Mouse (Mus musculus) thymus, postnatal 10 days (tissue): ENCODE results near the gene Clk3.

Experiments used
- DNase-seq, 2 experiments: peaks; one replicate each; pipeline ENCODE4 v3.0.0; 2021; ENCODE audit warnings: low spot score in 2 of 2

The Clk3 gene

GRCm38 (mm10) chr9:57723796-57724195, 41.9 kb downstream of the Clk3 start:
- no peak for DNase-seq

- DNase-seq = no peak
These were observed 42.3 kb downstream of the Clk3 start for GRCm38 (mm10) chr9:57723315-57723715.

GRCm38 (mm10) chr9:57722371-57722770, 43.3 kb downstream of the Clk3 start:
- no peak for DNase-seq

GRCm38 (mm10) chr9:57720736-57721135, 44.9 kb downstream of the Clk3 start:
- no peak for DNase-seq

- DNase-seq = no peak
These were observed 47.3 kb downstream of the Clk3 start for GRCm38 (mm10) chr9:57718408-57718807.

- DNase-seq = no peak
These were observed 53.5 kb downstream of the Clk3 start for GRCm38 (mm10) chr9:57712194-57712593.

GRCm38 (mm10) chr9:57710214-57710613, 55.4 kb downstream of the Clk3 start:
- DNase-seq = peak; percentile 22 to 26

GRCm38 (mm10) chr9:57708720-57709274, 56.9 kb downstream of the Clk3 start:
- DNase-seq = peak; percentile 31 to 50

GRCm38 (mm10) chr9:57708068-57708719, 57.5 kb downstream of the Clk3 start, which contains the start of gene Edc3:
Edc3 (plus strand) TSS chr9:57708540.
- DNase-seq = peak; percentile 86 to 93

GRCm38 (mm10) chr9:57706496-57706895, 59.2 kb downstream of the Clk3 start:
- no peak for DNase-seq
